Mouse (Mus musculus) erythroblast, embryonic 14.5 days (primary cell): ENCODE measurements around the gene Olfr338.

Source experiments
- GATA1 ChIP-seq: IDR thresholded peaks from 2 replicates; pipeline ENCODE4 v1.6.1; 2012; ENCODE audit warnings: low read length, inconsistent platforms, mixed read lengths
- TAL1 ChIP-seq: IDR thresholded peaks from 3 replicates; pipeline ENCODE4 v1.6.1; 2012; ENCODE audit warnings: low read length, inconsistent platforms, mixed read lengths

GRCm38 (mm10) chr2:36418647-36419046 lies 45.3 kb downstream of the Olfr338 start, which contains the start of gene Olfr339:
- TF ChIP-seq GATA1 (no peak), TAL1 (no peak)
